Mouse (Mus musculus): ENCODE data around the gene Cmtm2b.
"Not testable (repeated sequence)": the region's sequence is repeated elsewhere in the genome, so short reads cannot be mapped to it uniquely, and the experiment has no call there.

The Cmtm2b gene

DNA sequence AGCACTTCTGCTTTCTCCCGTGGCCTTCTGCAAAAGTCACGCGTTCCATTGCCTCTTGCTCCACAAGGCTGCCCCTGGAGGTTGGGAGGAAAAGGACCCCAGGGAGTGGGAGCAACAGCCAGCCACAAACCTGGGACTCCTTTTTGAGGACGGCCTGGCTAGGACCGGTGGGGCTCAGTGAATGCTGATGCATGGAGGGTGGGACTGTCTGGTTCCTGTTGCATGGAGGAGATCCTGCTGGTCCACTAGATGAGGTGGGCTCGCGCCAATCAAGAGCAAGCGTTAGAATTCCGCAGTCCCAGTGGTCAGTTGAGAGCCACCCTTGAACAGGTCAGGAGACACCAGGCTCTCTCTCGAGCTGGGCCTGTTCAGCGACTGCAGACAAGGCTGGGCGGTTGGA lies at the start of gene Cmtm2b:
Cmtm2b (plus strand) TSS at position 301 of the 400 bp plus-strand sequence.
- not testable (repeated sequence) for DNase-seq (ENCODE audit: low read depth, low spot score)

DNA sequence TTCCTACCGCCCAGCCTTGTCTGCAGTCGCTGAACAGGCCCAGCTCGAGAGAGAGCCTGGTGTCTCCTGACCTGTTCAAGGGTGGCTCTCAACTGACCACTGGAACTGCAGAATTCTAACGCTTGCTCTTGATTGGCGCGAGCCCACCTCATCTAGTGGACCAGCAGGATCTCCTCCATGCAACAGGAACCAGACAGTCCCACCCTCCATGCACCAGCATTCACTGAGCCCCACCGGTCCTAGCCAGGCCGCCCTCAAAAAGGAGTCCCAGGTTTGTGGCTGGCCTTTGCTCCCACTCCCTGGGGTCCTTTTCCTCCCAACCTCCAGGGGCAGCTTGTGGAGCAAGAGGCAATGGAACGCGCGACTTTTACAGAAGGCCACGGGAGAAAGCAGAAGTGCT lies 28.9 kb upstream of the Cmtm2b start, which contains the start of gene Cmtm2a:
Cmtm2a (minus strand) TSS at position 101 of the 400 bp plus-strand sequence.
- DNase-seq (ENCODE audit: low read depth, low spot score) = not testable (repeated sequence)

DNA sequence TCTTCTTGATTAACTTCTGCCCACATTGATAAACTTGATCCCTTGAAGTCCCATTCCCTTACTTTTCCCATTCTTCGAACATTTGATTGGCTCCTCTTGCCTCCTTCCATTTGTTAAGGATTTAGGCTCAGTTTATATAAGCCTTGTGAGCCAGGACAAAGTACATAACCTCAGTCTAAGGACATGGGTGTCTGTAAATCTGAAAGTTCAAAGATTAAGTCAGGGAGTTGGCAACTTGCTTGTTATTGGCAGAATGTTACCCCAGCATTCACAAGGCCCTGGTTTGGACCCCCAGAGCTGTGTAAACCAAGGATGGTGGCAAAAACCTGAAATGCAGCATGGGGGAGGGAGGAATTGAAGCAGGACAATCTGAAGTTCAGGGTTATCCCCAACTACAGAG lies 27.6 kb upstream of the Cmtm2b start:
- DNase-seq (ENCODE audit: low read depth, low spot score) = no peak

DNA sequence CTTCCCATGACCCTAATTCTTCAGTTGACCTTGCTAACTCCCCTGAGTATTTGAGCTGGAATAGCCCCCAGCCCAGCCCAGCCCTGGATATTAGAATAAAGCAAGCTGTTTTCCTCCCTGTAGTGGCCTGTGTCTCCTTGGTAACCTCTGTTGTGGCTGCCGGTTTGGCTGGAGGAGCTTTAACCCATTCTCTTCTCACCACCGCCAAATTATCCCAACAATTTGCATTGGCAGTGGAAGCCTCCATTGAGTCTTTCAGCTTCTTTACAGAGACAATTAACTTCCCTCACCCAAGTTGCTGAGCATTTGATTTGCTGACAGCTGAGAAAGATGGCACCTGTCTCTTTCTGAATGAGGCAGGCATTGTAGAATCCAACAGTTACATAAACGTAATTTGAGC lies 20.5 kb upstream of the Cmtm2b start:
- DNase-seq (ENCODE audit: low read depth, low spot score) = not testable (repeated sequence)

DNA sequence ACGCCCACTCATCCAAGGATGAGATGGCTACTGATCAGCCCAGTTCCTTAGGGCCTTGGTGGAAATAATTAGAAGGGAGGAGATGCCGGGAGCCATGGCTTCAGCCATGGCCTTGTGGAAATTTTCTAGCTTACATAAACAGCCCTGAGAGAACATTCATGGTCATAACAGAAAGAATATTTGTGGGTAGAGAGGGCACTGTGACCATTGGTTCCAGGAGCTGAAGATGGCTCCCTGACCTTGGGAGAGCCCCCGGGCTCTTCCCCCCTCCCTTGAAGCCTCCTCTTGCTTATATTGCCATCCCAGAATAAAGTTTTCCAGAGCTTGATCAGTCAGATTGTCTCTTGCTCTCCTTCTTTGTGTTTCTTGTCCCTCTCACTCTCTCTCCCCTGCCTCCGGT lies 19.5 kb upstream of the Cmtm2b start:
- not testable (repeated sequence) for DNase-seq (ENCODE audit: low read depth, low spot score)

DNA sequence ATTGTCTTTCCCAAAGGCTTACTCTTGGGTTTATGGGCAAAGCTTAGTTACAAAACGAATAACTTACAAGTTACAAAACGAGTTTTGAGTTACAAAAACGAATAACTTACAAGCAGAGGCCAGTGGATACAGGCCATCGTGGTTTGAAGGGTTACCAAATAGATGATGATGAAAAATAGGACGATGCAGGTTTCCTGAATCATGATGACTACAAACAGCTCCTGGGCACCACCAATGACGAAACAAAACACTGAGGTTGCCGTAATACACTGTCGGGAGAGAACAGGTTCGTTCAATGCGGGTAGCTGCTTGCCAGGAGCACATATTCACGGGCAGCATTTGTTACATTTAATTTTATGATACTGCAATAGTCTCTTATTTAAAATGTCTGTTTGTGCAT lies 17.1 kb upstream of the Cmtm2b start:
- no peak for DNase-seq (ENCODE audit: low read depth, low spot score)

DNA sequence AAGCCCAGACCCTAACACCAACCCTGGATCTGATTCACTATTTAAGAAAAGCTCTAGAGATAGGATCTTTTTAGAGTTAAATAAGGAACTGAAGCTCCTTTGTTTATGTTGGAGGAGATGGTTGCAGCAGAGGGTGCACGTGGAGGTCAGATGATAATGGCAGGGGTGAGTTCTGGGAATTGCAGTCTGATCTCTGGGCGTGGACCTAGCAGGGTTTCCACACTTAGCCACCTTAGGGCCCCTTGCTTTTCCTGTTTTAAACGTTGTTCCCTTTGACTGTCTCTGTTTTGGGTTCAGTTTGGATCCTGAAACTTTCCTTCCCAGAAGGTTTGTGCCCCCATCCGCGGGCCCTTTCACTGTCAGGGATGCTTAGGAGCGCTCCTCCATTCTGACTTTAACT lies 13.7 kb upstream of the Cmtm2b start:
- DNase-seq (ENCODE audit: low read depth, low spot score) = not testable (repeated sequence)

DNA sequence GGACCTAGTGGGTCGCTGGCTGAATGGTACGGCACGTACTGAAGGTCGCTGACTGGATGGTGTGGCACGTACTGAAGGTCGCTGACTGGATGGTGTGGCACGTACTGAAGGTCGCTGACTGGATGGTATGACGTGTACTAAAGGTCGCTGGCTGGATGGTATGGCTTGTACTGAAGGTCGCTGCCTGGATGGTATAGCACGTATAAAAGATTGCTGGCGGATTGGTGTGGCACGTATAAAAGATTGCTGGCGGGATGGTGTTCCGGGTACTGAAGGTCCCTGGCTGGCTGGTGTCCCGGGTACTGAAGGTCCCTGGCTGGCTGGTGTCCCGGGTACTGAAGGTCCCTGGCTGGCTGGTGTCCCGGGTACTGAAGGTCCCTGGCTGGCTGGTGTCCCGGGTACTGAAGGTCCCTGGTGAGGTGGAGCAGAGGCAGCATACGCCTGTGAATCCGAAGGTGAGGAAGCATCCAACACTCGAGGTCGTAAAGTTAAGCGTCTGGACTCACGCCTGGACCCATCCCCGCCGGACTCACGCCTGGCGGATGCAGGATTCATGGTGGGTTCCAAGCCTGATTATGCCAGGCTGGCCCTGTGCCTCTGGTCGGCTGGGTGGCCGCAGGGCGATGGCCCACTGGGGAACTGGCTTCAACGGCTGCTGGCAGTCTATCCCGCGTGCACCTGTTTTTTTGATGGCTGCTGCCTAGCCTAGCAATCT lies 12.4 kb upstream of the Cmtm2b start, which contains the start of the genes Gm45711 and Cmtm1:
Gm45711 (minus strand) TSS at position 641 of the 715 bp plus-strand sequence.
Cmtm1 (minus strand) TSS at position 705 of the 715 bp plus-strand sequence.
- not testable (repeated sequence) for DNase-seq (ENCODE audit: low read depth, low spot score)

DNA sequence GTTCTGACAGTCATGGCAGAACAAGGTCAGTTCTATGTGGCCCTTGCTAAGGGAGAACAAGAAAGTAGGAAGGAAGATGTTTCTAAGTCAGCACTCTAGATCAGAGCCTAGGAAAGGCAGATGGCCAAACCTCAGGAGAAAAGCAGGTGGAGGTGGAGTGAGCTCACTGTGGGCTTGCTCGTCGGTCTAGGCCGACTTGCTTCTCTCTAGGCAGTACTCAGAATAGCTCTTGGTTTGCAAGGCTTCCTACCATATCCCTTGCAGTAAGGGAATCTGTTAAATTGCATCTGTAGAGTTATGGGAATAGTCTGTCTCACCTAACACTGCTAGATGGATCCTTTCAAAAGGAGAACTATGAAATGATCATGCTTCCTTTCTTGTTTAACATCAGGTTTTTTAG lies 10.0 kb upstream of the Cmtm2b start:
- not testable (repeated sequence) for DNase-seq (ENCODE audit: low read depth, low spot score)

DNA sequence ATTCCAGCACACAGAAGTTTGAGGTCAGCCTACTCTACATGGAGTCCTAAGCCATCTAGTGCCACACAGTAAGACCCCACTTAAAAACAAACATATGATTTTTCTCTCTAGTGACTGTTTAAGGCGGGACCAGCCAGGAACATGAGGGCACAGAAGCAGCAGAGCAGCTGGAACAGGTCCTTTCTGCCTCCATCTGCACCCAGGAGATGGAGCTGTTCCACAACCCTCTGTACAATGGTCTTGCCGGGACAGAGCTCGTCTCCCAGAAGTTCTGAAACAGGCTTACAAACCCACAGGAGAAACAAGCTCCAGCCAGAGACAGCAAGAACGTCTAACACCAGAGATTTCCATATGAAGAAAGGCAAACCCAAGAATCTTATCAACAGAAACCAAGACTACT lies 8.7 kb upstream of the Cmtm2b start:
- no peak for DNase-seq (ENCODE audit: low read depth, low spot score)

DNA sequence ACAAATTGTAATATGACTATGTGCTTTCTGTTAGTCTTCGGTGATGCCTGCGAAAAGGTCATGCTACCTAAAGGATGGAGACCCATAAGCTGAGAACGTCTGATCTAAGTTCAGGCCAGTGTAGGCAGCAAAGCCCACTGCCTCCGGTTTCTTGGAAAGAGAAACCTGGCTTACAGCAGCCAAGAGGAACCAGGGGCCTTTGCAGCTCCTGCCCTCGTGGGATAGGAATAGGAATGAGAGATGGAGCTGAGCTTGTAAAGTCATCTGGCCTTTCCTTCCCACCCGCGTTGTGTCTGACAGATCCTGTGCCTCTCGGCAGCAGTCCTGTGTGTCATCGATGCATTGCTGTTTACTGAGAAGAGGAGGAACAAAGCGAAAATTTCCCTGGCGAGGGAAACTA lies 763 bp upstream of the Cmtm2b start, which contains the start of gene Gm11020:
Gm11020 (plus strand) TSS at position 301 of the 400 bp plus-strand sequence.
- not testable (repeated sequence) for DNase-seq (ENCODE audit: low read depth, low spot score)

DNA sequence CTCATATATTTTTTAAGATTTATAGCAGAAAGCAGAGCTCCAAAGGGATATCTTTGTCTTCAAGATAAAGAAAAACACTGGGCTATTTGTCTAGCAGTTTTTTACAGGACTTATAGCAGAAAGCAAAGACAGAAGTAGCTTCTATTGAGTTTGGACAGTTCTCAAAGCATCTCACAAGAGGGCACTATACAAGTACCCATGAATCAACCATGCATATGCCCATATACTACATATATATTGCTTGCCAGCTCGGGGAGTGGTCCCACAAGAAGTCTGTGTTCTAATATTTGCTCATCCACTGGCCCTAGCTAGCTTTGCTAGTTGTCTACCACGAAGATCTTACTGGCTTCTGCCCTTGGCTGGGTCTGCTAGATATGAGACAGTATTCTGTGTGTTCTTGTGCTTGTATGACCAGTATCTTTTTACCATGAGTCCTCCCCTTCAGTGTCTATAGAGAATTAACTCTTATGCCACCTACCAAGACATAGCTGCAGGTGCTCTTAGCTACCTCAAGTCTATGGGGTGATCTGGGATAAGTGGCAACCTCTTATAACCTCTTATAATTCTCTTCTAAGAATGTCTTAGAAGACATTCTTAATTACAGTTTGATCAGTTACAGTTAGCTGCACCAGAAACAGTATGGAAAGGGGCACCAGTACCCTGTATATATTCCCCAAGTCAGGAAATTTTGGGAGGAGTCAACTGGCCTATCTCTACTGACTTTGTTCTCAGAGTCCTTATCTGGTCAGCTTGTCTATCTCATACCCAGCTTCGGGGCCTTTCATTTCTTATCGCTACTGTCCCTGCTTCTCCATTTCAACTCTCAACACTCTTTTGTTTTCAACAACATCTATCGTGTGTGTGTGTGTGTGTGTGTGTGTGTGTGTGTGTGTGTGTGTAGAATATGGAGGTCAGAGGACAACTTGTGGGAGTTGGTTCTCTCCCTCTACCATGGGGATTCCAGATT lies 10.9 kb downstream of the Cmtm2b start:
- DNase-seq (ENCODE audit: low read depth, low spot score) = no peak

DNA sequence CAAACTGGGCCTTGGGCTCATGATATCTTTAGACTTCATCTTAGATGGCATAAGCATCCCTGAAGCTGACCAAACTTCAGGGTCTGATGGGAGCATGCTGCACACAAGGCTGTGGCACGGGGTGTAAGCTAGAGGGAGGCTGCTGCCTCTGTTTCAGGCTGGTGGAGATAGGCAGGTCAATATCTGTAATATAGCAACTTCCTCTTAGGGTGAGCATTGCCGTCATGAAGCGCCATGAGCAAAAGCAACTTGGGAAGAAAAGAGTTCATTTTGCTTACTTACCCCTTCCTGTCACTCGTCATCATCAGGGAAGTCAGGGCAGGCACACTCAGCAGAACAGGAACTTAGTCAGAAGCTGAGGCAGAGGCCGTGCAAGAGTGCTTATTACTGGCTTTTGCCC lies 11.8 kb downstream of the Cmtm2b start:
- DNase-seq (ENCODE audit: low read depth, low spot score) = no peak

DNA sequence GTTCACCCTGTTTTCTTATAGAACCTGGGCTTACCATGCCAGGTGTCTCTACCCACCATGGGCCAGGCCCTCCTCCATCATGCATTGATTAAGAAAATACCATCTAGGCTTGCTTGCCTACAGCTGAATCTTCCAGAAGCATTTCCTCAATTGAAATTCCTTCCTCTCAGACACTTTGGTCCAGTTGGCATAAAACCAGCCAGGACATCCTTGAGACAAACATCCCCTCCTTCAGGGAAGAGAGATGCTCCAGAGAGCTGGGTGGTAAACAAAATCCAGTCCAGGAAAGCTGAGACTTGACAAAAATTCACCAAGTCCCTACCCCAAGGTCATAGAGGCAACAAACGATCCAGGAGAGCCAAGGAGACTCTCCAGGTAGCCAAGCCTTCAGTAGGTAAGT lies 12.2 kb downstream of the Cmtm2b start:
- no peak for DNase-seq (ENCODE audit: low read depth, low spot score)

DNA sequence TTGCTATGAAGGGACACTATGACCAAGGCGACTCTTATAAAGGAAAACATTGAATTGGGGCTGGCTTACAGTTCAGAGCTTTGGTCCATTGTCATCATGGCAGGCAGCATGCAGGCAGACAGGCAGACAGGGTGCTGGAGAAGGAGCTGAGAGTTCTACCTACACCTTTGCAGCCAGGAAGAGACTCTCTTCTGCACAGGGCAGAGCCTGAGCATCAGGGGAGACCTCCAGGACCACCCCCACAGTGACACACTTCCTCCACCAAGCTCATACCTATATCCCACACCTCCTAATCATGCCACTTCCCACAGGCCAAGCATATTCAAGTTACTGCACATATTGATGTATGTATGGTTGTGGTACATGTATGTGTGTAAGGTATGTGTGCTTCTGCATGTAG lies 14.8 kb downstream of the Cmtm2b start:
- no peak for DNase-seq (ENCODE audit: low read depth, low spot score)

DNA sequence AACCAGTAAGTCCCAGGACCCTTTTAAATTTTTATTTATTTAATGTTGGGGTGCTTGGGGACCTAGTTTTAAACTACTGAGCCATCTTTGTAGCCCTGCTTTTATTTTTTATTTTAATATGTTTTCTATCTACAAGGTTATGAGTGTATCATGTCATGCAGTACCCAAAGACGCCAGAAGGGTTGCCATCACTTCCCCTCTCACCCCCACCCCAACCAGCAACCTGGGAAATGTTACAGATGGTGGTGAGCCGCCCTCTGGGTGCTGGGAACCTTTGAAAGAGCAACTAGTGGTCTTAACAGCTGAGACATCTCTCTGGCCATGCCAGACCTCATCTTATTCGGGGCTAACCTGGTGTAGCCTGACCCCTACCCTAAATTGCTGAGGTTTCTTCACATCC lies 15.9 kb downstream of the Cmtm2b start:
- no peak for DNase-seq (ENCODE audit: low read depth, low spot score)

DNA sequence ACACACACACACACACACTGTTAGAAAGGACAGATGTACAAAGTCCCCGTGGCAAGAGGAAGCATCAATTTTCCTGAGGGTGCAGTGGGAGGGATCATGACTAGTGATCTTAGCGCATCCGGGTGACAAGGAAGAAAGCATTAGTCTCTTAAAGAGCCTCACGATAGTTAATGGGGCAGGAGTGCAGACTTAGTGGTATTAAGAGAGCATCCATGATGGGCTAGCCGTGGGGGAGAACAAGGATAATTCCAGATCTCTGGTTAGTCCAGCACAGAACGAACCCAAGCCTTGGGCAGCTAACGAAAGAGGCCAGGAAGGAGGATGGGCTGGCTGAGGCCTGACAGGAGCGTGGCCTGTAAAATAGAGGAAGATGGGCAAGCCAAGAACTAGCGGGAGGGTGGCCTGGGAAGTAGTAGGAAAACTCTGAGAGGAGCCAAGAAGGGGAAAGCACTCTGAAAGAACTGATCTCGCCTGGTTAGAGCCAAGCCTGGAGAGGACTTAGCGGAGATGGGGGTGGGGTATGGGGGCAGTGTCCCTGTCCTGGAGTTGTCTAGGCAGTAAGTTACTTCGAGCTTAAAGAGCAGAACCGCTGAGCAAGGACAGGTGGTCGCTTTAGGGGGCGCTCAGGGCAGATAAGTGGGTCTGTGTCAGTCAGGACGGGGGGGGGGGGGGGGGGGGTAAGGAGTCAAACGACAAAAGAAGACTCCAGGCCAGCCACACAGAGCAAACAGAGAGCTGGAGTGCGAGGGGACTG lies 17.4 kb downstream of the Cmtm2b start, which contains the start of gene Cmtm3:
Cmtm3 (plus strand) TSS at position 182 of the 754 bp plus-strand sequence.
- DNase-seq (ENCODE audit: low read depth, low spot score) = no peak

DNA sequence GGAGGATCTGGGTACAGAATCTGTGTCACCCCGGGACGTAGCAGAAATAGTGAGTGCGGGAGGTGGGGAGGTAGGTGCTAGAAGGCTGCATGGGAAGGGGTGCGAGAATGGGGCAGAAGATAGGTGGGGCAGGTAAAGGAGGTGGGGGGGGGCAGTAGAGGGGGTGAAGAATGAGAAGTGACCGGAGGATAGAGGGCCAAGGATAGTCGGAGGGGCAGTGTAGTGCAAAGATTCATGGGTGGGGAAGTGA lies 17.9 kb downstream of the Cmtm2b start:
- DNase-seq (ENCODE audit: low read depth, low spot score) = no peak

DNA sequence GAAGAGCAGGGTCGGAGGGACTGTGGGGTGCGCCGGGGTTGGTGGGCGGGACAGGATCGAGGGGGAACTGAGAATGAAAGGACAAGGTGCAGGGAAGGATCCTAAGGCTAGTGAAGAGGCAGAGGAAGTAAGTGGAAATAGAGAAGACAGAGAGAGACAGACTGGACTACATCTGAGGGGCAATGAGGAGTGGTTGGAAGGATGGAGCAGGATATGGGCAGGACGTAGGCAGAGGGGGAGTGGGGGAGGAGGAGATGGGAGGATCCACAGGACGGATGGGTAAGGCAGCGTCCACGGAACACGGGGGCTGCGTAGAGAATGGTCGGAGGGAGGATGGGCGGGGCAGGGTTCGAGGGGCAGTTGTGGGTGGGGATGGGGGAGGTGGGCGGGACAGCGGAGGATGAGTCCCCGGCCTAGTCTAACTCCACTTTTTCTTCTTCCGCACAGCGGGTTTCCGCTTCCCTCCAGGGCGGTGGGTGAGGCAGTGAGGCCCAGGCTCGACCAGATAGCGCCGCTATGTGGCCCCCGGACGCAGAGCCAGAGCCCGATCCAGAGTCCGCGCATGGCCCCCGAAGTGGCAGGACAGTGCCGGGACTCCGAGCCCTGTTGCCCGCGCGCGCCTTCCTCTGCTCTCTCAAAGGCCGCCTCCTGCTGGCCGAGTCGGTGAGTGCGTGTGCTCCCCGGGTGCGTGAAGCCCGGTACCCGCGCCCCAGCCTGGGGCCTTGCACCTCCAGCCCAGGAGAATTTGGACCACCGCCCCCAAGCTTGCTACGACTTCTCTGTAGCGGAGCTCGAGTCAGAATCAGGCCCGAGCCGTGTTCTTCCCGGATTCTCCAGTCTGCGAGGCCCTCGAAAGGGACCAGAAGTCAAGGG lies 18.4 kb downstream of the Cmtm2b start:
- no peak for DNase-seq (ENCODE audit: low read depth, low spot score)

DNA sequence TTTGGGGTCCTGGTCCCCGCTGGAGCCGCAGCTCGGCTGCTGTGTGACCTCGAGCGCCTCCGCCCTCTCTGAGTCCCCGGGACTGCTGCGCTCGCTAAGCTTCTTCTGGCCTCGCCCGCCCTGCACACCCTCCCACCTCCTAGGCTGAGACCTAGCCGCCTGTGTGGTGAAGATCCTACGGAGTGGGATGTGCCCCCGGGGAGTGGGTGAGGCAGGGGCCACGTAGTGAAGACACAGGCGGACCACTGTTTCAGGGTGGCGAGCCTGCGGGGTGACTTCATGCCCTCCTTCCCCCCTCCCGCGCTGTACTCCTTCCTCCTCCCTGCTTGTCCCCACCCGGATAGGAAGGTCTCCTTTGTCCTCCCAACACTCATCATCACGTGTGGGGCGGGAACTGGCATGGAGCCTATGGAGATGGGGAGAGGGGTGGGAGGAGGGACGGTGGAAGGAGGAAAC lies 19.1 kb downstream of the Cmtm2b start:
- no peak for DNase-seq (ENCODE audit: low read depth, low spot score)

DNA sequence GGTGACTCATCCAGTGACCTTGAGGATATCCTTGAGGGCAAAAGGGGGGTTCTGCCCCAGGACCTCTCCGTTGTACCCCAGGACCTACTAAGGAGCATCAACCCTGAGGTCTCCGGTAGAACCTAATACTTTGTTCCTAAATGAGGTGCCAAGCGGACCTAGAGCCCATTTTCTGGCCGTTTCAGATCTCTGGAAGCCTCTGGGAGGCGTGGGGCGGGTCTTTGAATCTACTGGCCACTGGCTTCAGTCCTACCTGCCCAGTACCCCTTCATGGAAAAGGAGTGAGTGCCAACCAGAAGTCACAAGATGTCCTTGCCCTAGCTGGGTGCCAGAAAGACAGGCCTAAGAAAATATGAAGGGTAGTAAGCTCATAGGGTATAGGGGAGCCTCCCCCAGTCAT lies 19.6 kb downstream of the Cmtm2b start:
- no peak for DNase-seq (ENCODE audit: low read depth, low spot score)
